Mouse (Mus musculus) heart, embryonic 16.5 days (tissue): ENCODE data around the gene Edn2. TPM values are rescaled to one million over a fixed set of nuclear protein-coding genes. Genes with fewer than 3 reads are reported as not detected.

Experiments
- ATAC-seq: fragments of 200-750 bp; cut with Nextera tagmentation; replicated peaks from 2 replicates; pipeline ENCODE4 v1.8.0; 2017; ENCODE audit warnings: moderate number of reproducible peaks; ENCODE audit not compliant: insufficient read depth, low FRiP score; ENCODE audit errors: extremely low read depth
- H3K27ac ChIP-seq: fragments of 300-500 bp; sonication (generic); 2 replicates; pipeline ENCODE4 v1.5.1; 2014; ENCODE audit warnings: mild to moderate bottlenecking, low read length, control low read depth, moderate library complexity
- H3K27me3 ChIP-seq: fragments of 300-500 bp; sonication (generic); 2 replicates; pipeline ENCODE4 v1.6.1; 2014; ENCODE audit warnings: low read length, mixed read lengths; ENCODE audit not compliant: control insufficient read depth, insufficient read depth
- H3K36me3 ChIP-seq: fragments of 300-500 bp; sonication (generic); 2 replicates; pipeline ENCODE4 v1.6.1; 2014; ENCODE audit not compliant: control insufficient read depth, insufficient read depth
- H3K4me1 ChIP-seq: fragments of 300-500 bp; sonication (generic); 2 replicates; pipeline ENCODE4 v1.6.1; 2014; ENCODE audit warnings: low read length, mixed read lengths; ENCODE audit not compliant: control insufficient read depth, insufficient read depth
- H3K4me2 ChIP-seq: fragments of 300-500 bp; sonication (generic); 2 replicates; pipeline ENCODE4 v1.6.1; 2014; ENCODE audit warnings: low read depth, mild to moderate bottlenecking, control low read depth, low read length
- H3K4me3 ChIP-seq: fragments of 300-500 bp; sonication (generic); 2 replicates; pipeline ENCODE4 v1.5.1; 2014; ENCODE audit warnings: mild to moderate bottlenecking, control low read depth, low read length
- H3K9ac ChIP-seq: fragments of 300-500 bp; sonication (generic); 2 replicates; pipeline ENCODE4 v1.6.1; 2014; ENCODE audit warnings: low read length, control low read depth
- H3K9me3 ChIP-seq: fragments of 300-500 bp; sonication (generic); replicated peaks from 2 replicates; pipeline ENCODE4 v1.6.1; 2016; ENCODE audit warnings: low read length; ENCODE audit not compliant: control insufficient read depth
- WGBS: fragments of 180-500 bp; shearing (Covaris S2); extraction: QIAGEN DNeasy Blood & Tissue Kit; methylation state at CpG from one replicate; pipeline ENCODE4 v1.1.7; 2014; 5-methylcytosine and 5-hydroxymethylcytosine counted together
- polyA plus RNA-seq: library from polyadenylated mRNA; unstranded; fragments of >200 nt; fragmentation: Nextera tagmentation; extraction: Ambion mirVana; gene quantifications from 2 replicates; pipeline ENCODE4 v1.2.1, GENCODE M21; 2015

The Edn2 gene
- polyA plus RNA-seq, 1 experiment from 2014 or later = 0.47 TPM

DNA sequence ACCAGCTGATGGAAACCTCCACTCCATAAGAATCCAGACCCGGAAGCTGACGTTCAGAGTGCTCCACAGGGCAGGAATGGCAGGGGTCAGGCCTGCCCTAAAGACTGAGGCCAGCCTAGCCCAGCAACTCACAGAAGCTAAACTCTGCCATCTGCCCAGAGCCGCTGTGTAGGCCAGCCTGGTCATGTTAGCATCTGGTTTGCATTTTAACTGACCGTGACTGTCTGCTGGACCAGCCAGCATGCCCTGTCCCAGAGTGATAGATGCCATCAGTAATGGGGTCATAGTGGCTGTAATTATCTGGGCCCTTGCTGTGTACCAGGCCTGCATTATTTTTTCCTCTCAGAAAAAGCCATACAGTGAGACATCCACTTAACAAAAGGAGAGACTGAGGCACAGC is 30.1 kb upstream of the Edn2 start:
- H3K27me3 ChIP-seq = 0 out of 2 replicates have a peak, but pooled peaks cover 2% of the 10 kb centered on the region
- 77% methylated on average over 4 of the region's 4 CpGs for WGBS
- ATAC-seq = no peak
- H3K36me3 ChIP-seq = no peaks in the 10 kb centered on the region
- H3K4me3 ChIP-seq = no peak overlapping the region
- H3K4me2 ChIP-seq = no peak overlapping the region
- no peaks in the 10 kb centered on the region for H3K9me3 ChIP-seq
- H3K4me1 ChIP-seq = peaks cover 33% of the 10 kb centered on the region
- H3K9ac ChIP-seq = peak overlapping the region; percentile 36; the same call in 1 of the 2 replicates
- H3K27ac ChIP-seq = peak overlapping the region; percentile 41

DNA sequence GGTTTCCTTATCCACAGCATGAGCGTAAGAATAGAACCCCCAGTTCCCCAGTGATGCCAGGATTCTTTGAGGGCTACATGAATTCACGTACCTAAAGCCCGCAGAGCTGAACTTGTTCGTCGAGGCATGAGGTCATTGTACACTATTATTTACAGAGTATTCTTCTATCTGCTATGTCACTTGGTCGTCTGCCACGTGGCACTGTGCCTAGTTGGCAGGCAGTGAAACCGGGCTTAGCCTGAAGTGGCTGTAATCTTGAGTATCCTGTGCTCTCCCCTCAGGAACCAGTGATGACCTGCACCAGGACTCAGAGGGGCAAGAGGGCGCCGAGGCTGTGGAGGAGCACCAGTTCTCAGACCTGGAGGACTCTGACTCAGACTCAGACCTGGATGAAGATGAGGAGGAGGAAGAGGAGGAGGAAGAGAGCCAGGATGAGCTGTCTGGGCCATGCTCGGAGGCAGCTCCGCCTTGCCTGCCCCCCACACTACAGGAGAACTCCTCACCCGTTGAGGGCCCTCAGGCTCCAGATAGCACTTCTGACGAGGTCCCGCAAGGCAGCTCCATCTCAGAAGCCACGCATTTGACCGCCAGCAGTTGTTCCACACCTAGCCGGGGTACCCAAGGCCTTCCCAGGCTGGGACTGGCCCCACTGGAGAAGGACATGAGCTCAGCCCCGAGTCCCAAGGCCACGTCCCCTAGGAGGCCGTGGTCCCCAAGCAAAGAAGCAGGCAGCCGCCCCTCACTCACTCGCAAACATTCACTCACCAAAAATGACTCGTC is 29.4 kb upstream of the Edn2 start:
- H3K36me3 ChIP-seq = no peaks in the 10 kb centered on the region
- H3K4me3 ChIP-seq = no peak overlapping the region
- WGBS = 41% methylated on average over 24 of the region's 24 CpGs
- peak overlapping the region; percentile 41 for H3K27ac ChIP-seq
- peaks cover 30% of the 10 kb centered on the region for H3K4me1 ChIP-seq
- no peaks in the 10 kb centered on the region for H3K9me3 ChIP-seq
- peak; percentile 89 for ATAC-seq
- no peak overlapping the region for H3K4me2 ChIP-seq
- H3K27me3 ChIP-seq = 0 out of 2 replicates have a peak, but pooled peaks cover 2% of the 10 kb centered on the region
- H3K9ac ChIP-seq = peak overlapping the region; percentile 39; the same call in 1 of the 2 replicates

DNA sequence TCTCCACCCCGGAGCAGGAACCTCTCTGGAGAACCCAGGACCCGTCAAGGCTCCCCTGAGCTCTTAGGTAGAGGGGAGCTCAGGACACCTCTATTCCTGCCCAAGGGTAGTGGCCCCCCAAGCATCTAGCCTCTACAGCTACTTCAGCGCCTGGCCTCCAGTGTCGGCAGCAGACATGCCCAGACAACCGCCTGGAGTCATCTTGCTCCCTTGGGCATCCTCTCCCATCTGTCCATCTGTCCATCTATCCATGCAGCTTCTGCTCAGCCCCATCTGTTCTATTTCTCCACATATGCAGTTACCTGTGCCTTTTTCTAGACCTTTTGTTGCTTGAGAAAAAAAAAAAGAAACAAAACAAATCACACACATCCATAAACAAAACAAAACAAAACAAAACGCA is 26.8 kb upstream of the Edn2 start:
- H3K4me2 ChIP-seq = no peak overlapping the region
- H3K27me3 ChIP-seq = 0 out of 2 replicates have a peak, but pooled peaks cover 2% of the 10 kb centered on the region
- no peak overlapping the region for H3K27ac ChIP-seq
- WGBS = 82% methylated on average over 6 of the region's 6 CpGs
- peaks cover 15% of the 10 kb centered on the region for H3K4me1 ChIP-seq
- ATAC-seq = no peak
- no peak overlapping the region for H3K4me3 ChIP-seq
- H3K36me3 ChIP-seq = no peaks in the 10 kb centered on the region
- H3K9me3 ChIP-seq = no peaks in the 10 kb centered on the region
- no peak overlapping the region for H3K9ac ChIP-seq

GRCm38 (mm10) chr4:120141810-120142209 is 19.2 kb upstream of the Edn2 start:
- Histone ChIP-seq H3K27ac (no peak overlapping the region), H3K4me3 (no peak overlapping the region), H3K27me3 (no peaks in the 10 kb centered on the region), H3K4me1 (peaks cover 15% of the 10 kb centered on the region), H3K36me3 (no peaks in the 10 kb centered on the region), H3K9ac (no peak overlapping the region), H3K4me2 (no peak overlapping the region), H3K9me3 (no peaks in the 10 kb centered on the region)
- ATAC-seq = no peak
- WGBS = 35% methylated on average over 1 of the region's 1 CpGs

DNA sequence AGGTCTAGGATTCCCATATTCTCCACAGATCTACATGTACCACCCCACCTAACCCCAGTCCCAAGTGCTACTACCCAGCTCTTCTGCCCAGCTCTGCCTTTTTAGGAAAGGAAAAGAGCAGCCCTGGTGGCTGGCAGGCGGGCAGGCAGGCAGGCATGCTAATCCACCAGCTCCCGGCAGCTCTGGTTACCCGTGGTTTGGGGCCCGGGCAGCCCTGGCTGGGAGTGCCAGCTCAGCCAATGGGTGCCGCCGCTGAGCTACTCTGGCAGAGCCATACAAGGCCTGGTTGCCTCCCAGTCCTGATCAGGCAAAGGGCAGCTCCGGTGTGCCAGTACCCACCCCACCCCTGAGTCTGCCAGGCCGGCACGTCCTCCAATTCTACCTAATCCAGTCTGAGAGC is 18.1 kb upstream of the Edn2 start:
- WGBS = 90% methylated on average over 9 of the region's 9 CpGs

GRCm38 (mm10) chr4:120144343-120144742 is 16.7 kb upstream of the Edn2 start:
- peak overlapping the region; percentile 64 for H3K27ac ChIP-seq
- peak; percentile 7; the same call in 1 of the 2 replicates for ATAC-seq
- H3K4me2 ChIP-seq = no peak overlapping the region
- H3K9me3 ChIP-seq = no peaks in the 10 kb centered on the region
- H3K36me3 ChIP-seq = no peaks in the 10 kb centered on the region
- peak overlapping the region; percentile 18; the same call in 1 of the 2 replicates for H3K9ac ChIP-seq
- H3K27me3 ChIP-seq = no peaks in the 10 kb centered on the region
- H3K4me1 ChIP-seq = peaks cover 26% of the 10 kb centered on the region
- 41% methylated on average over 5 of the region's 5 CpGs for WGBS
- no peak overlapping the region for H3K4me3 ChIP-seq

More for the DNA sequence above, 18.1 kb upstream of the Edn2 start:
- H3K36me3 ChIP-seq = no peaks in the 10 kb centered on the region
- H3K27ac ChIP-seq = no peak overlapping the region
- H3K9me3 ChIP-seq = no peaks in the 10 kb centered on the region
- H3K4me3 ChIP-seq = no peak overlapping the region
- peaks cover 15% of the 10 kb centered on the region for H3K4me1 ChIP-seq
- no peak overlapping the region for H3K9ac ChIP-seq
- ATAC-seq = no peak
- H3K27me3 ChIP-seq = no peaks in the 10 kb centered on the region
- H3K4me2 ChIP-seq = no peak overlapping the region

DNA sequence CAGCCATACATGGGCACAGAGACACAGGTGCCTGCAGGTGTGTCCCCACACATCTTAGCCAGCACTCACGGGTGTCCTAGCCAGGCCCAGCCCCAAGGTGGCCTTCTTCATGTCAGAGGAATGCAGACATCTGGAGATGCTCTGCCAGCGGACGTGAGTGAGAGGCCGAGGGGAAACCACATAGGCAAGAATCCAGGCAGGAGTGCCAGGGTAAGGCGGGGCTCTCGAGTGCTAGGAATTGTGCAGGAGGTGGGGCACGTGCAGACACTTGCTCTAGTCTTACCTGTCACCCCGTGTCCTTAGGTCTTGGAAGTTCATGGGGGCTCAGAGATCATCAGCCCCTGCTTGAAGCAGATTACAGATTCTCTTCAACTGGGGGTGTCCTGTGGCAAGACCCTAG is 15.1 kb upstream of the Edn2 start:
- ATAC-seq = no peak
- H3K4me3 ChIP-seq = no peak overlapping the region
- H3K36me3 ChIP-seq = no peaks in the 10 kb centered on the region
- no peaks in the 10 kb centered on the region for H3K9me3 ChIP-seq
- WGBS = 42% methylated on average over 8 of the region's 8 CpGs
- no peak overlapping the region for H3K4me2 ChIP-seq
- peaks cover 26% of the 10 kb centered on the region for H3K4me1 ChIP-seq
- H3K27ac ChIP-seq = no peak overlapping the region
- no peaks in the 10 kb centered on the region for H3K27me3 ChIP-seq
- H3K9ac ChIP-seq = no peak overlapping the region

GRCm38 (mm10) chr4:120148291-120149141 is 12.5 kb upstream of the Edn2 start:
- 5% methylated on average over 45 of the region's 45 CpGs for WGBS
- ATAC-seq = peak; percentile 86
- H3K36me3 ChIP-seq = no peaks in the 10 kb centered on the region
- H3K9ac ChIP-seq = peak overlapping the region; percentile 35
- peak overlapping the region; percentile 26 for H3K4me3 ChIP-seq
- H3K9me3 ChIP-seq = no peaks in the 10 kb centered on the region
- peaks cover 21% of the 10 kb centered on the region for H3K4me1 ChIP-seq
- H3K27me3 ChIP-seq = no peaks in the 10 kb centered on the region
- H3K4me2 ChIP-seq = peak overlapping the region; percentile 58
- peak overlapping the region; percentile 78 for H3K27ac ChIP-seq

DNA sequence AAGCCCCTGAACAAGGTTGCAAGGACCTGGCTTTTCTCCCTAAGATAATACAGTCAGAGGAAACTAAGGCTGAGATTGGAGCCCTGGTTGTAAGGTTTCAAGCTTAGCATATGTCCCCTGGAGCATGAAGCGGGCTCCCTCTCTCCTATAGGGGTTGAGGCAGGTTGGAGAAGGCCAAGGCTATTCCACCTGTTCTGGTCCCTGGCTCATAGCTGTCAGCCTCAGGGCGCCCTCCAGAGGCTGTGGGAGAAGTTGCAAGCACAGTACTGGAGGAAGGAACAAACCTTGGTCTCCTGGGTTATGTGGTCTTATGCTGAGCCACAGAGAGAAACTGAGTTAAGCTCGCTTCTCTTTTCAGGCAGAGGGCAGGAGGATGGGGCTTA is 11.9 kb upstream of the Edn2 start:
- H3K9me3 ChIP-seq = no peaks in the 10 kb centered on the region
- H3K4me1 ChIP-seq = peaks cover 21% of the 10 kb centered on the region
- no peak for ATAC-seq
- H3K27me3 ChIP-seq = no peaks in the 10 kb centered on the region
- H3K4me2 ChIP-seq = peak overlapping the region; percentile 58
- peak overlapping the region; percentile 35 for H3K9ac ChIP-seq
- no peaks in the 10 kb centered on the region for H3K36me3 ChIP-seq
- peak overlapping the region; percentile 26 for H3K4me3 ChIP-seq
- 45% methylated on average over 3 of the region's 3 CpGs for WGBS
- peak overlapping the region; percentile 78 for H3K27ac ChIP-seq
